Mouse (Mus musculus) heart, adult 2 months (tissue): Measurements from ENCODE around the gene Clspn.

Experiments
- CTCF ChIP-seq: fragments of 200-600 bp; IDR thresholded peaks from 2 replicates; pipeline ENCODE4 v1.8.1; 2022; ENCODE audit warnings: antibody characterized with exemption, mild to moderate bottlenecking, moderate library complexity
- EP300 ChIP-seq: fragments of 200-500 bp; IDR thresholded peaks from 2 replicates; pipeline ENCODE4 v1.6.1; 2011; ENCODE audit warnings: low read depth, low read length, control low read depth; ENCODE audit not compliant: insufficient read depth
- POLR2A ChIP-seq: fragments of 200-500 bp; IDR thresholded peaks from 2 replicates; pipeline ENCODE4 v1.6.1; 2011; ENCODE audit warnings: mild to moderate bottlenecking, low read depth, low read length, control low read depth; ENCODE audit not compliant: insufficient read depth

DNA sequence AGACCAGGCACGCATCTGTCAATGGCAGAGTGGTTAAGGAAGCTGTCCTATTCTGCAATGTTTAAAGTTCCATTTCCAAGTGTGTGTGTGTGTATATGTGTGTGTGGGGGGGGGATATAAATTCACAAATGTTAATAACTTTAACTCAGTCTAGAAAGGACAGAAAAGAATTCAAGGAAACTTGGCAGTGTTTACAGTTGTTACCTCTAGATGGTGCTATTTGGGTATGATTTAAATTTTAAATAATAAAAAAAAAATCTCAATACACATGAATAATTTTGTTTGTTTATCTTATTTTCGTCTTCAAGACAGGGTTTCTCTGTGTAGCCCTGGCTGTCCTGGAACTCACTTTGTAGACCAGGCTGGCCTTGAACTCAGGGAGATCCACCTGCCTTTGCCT, 75.2 kb downstream of the Clspn start:
- TF ChIP-seq POLR2A = no peak
- TF ChIP-seq CTCF = peak; percentile 63
- no peak for TF ChIP-seq EP300
